Mouse (Mus musculus) spleen, postnatal 36 days (tissue): ENCODE measurements around the gene Lrrc4.
A peak's percentile ranks its signal among the peaks of the same experiment; 100 is the strongest.

Experiments used
- DNase-seq, 2 experiments: peaks; one replicate each; pipeline ENCODE4 v3.0.0; 2022; ENCODE audit warnings: low spot score in 2 of 2, mixed read lengths in 1 of 2

Lrrc4 gene

DNA sequence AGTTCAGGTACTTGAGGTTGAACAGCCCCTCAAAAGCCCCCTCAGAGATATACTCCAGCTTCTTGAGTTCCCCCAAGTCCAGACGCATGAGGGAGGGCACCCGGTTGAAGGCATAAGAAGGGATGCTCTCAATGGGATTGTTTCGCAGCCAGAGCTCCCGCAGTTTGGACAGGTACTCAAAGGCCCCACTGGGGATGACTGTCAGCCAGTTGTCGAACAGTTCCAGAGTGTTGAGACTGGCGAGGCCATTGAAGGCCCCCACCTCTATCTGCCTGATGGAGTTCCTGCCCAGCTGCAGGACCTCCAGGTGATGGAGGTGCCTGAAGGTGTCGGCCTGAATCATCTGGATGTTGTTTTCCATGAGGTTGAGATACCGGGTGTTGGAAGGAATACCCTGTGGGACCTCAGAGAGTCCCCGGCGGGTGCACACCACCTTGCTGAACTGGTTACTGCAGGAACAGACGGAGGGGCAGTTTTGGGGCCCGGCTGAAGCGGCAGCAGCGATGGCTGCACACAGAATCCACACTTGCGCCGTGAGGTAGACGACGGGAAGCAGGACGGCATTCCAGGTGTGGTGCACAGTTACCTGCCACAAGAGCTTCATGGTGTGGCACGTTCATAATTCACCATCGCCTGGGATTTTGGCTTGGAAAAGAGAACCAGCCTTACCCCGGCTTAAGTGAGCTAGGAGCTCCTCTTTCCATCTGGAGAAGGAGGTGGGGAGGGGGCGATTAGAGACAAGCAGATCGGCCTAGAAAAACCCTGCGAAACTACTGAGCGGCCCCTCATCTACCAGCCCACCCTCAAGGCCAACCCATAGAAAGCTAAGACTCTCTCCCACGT, at the start of gene Lrrc4:
Gene Lrrc4 (minus strand): TSS at position 737 of the 843 bp plus-strand sequence.
- DNase-seq = no peak

GRCm38 (mm10) chr6:28880909-28881308, 49.4 kb upstream of the Lrrc4 start:
- DNase-seq = no peak

GRCm38 (mm10) chr6:28879315-28879714, 47.8 kb upstream of the Lrrc4 start:
- DNase-seq = no peak

DNA sequence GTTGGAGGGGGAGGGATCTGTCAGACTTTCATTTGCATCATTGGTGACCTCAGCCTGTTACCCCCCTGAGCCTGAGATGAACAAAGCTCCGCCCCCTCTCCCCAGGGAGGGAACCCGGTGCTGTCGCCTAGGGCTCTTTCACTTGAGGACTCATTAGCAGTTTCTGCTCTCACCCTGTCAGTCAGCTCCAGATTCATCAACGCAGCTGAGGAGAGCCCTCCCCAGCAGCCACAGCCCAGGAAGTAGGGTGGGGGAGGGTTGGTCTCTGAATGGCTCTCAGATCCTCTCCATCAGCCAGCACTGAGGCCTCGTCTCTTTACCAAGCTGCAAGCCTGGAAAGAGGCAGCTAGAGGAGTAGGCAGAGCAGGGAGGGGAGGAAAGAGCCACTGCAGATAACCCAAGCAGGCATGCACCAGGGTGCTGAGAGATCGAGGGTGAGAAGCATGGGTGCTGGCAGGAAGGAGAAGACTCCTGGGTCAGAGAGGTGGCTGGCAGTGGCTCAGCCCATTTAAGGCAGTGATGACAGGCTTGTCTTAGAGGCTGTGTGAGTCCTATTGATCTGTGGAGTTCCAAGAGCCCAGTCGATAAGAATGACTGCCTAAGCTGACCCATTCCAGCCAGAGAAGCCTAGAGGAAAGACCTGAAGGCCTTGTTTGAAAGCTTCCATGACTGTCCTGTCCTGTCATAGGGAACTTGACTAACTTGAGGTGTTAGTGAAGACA, 46.6 kb upstream of the Lrrc4 start:
- DNase-seq = peak; percentile 6 to 8

DNA sequence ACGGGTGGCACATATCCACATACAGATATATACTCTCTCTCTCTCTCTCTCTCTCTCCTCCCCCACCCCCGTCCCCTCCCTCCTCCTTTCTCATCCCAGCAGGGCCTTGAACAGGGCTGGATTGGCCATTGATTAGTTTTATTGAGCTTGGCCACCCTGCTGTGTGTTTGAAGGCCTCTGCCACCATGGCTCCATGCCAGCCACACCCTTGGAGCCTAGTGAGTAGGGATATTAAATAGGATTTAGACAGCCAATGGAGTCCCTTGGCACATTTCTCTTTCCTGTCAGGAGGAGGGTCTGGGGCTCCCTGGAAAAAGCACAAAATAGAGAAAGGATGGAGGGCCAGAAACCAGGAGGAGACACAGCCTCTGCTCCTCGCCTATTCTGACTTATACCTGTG, 44.9 kb upstream of the Lrrc4 start:
- no peak for DNase-seq

GRCm38 (mm10) chr6:28875333-28875732, 43.8 kb upstream of the Lrrc4 start:
- no peak for DNase-seq

DNA sequence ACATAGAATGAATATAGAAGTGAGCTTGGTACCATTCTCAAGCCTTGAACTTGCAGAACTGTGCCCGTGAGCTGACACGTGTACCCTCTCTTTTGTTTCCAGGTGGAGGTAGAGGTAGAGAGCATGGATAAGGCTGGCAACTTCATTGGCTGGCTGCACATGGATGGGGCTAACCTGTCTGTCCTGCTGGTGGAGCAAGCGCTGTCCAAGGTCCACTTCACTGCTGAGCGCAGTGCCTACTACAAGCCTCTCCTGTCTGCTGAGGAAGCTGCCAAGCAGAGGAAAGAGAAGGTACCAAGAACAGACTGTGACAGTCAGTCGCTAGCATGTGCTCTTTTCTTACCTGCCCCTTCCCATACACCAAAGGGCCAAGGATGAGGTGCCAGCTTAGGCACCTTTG, 43.2 kb upstream of the Lrrc4 start:
- DNase-seq = no peak

- no peak for DNase-seq
Measured at GRCm38 (mm10) chr6:28874053-28874452, 42.5 kb upstream of the Lrrc4 start.

- DNase-seq = no peak
Measured at GRCm38 (mm10) chr6:28872421-28872795, 40.9 kb upstream of the Lrrc4 start.

DNA sequence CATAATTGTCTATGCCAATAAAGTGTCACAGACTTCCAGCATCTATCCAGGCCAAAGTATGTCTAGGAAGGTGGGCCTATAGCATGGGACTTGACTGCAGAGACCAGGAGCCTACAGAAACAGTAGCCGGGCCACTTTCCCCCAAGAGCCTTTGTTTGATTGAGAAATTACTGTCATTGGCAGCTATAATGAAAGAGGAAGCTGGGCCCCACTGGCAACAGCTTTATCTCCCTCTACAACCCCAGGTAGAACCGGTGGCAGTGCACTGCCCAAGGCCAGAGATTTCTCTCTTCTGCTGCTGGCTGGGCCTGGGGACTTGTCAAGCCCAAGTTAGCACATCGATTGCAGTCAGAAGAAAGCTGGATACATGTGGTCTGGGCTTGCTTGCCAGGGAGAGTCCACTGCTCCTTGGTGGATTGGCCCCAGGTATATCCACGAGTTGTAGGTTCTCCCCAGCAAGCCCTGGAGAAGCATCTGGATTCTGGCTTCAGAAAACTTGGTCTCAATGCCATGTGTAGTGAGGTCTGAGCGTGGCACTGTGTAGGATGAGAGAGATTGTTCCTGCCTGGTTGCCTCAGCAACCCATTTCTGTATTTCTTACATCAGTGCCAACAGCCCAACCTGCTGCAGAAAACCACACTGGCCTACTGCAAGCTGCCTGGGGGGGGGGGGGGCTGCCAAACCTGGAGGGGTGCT, 40.3 kb upstream of the Lrrc4 start:
- DNase-seq = no peak

GRCm38 (mm10) chr6:28867516-28868251, 36.1 kb upstream of the Lrrc4 start:
- DNase-seq = no peak

DNA sequence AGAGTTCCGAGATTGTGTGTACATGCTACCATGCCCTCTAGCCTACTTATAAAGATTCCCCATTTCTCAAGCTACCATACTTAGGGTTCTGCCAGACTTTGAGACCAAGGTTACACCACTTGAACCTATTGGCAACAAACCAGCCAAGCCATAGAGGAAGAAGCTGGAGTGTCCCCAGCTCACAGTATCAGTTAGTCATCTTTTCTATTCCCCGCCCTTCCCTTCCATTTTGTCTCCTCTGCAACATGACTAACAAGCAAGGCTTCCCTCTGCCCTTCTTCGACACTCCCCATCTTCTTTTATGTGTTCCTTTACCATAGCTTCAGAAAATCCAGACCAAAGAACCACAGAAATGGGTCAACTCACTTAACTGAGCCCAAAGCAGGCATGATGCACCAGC, 34.7 kb upstream of the Lrrc4 start:
- DNase-seq = no peak

DNA sequence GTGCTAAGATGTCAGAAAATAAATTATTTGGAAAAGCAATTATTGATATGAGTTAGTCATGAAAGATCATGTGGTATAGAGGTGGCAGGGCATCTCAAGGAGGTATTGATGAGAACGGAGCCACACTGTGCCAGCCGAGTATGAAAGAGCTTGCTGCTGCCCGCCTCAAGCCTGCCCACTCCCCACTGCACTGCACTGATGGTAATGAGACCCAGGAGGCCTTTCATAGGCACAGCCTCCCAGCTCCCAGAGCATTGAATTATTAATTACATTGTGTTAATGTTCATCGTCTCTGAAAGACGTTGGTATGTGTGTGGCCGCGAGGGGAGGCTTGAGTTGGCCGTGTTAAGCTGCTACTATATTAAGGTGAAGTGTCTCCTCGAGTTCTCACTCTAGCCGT, 33.6 kb upstream of the Lrrc4 start:
- DNase-seq = no peak

DNA sequence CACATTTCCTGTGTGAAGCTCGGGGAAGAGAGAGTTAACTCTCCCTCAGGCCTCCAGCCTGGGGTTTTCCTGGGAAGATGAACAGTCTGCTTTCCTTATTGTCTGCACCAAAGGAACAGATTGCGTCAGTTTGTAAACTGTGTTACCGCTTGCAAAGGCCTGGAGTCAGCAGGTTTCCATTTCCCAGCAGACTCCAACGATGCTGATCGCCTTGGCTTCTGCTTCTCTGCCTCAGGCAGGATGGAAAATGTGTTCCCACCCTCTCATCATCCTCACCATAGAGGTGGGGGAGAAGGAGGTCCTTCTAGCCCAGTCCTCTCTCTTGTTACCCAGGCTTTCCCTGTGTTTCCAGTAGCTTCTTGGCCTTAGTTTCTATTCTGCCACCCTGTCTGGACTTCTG, 33.1 kb upstream of the Lrrc4 start:
- DNase-seq = no peak

GRCm38 (mm10) chr6:28862304-28862703, 30.8 kb upstream of the Lrrc4 start:
- DNase-seq = no peak

- no peak for DNase-seq
Measured at GRCm38 (mm10) chr6:28860922-28861321, 29.4 kb upstream of the Lrrc4 start.

DNA sequence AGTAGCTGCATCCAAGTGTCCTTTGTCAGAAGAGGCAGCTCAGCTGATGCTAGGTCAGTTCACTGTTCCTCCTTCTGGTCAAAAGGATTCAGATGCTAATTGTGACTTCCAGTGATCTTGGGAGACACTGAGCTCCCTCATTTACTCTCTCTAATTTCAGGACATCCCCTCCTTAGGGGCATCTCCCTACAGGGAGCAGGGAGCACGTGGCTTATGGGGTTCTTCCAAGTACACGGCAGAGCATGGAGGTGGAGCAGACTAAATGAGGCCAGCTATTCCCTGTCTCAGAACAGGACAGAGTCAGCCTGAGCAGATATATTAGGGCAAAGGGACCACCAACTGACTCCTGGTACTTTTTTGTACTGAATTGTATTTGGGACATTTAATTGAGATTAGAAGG, 28.9 kb upstream of the Lrrc4 start:
- DNase-seq = no peak

GRCm38 (mm10) chr6:28859094-28859493, 27.5 kb upstream of the Lrrc4 start:
- no peak for DNase-seq

DNA sequence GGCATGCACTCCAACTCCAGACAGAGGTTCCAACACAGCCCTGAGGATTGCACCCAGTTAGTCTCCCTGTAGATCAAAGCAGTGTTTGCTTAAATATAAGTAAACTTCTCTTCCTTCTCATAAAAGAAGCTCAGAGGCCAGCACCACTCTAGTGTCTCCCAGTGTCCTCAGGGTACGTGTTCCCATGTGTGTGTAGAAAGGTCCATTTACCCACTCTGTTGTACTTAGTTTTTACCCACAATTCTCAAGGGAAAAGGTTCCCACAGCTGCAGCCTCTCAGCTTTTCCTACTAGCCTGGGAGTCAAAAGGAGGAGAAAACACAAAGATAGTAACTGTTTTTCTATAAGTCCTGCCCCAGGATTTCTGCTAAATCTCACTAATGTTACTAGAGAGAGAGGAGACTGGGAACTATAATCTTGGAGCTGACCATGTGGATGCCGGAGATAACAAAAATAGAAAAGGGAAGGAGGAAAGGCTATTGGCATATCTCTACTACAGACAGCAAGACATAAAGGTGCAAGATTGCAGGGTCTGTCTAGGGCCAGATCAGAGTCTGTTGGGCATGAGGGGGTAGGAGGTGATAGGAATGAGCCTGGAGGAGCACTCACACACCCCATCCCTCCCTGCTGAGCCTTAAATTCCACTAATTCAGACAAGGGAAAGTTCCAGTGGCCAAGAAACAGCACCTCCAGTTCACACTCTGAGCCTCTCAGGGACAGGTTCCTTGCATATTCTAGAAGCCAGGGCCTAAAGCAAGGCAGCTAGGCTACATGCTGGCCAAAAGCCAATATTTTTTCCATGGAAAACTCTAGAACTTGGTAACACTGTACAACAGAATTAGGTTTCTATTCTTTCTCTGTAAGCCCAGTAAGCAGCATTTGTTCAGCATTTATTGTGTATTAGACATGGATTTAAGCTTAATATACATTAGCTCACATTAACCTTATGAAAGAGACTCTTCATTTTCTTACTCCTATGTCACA, 25.9 kb upstream of the Lrrc4 start:
- DNase-seq = no peak

DNA sequence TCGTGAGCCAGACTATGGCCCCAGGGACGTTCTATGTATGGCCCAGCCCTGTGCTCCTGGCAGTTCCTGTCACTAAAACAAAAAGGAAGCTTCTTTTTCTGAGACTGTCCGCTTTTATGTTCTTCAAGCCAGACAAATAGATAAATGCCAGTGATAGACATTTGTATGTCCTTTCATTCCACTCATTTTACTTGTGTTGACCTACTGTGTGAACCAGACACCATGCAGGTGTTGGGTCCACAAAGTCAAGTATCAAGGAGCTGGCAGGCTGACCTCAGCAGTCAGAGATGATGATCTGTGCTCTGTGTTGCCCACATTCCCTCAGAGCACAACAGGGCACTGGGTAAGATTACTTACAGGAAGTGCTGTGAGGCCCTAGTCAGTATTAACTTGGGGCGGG, 25.2 kb upstream of the Lrrc4 start:
- no peak for DNase-seq

DNA sequence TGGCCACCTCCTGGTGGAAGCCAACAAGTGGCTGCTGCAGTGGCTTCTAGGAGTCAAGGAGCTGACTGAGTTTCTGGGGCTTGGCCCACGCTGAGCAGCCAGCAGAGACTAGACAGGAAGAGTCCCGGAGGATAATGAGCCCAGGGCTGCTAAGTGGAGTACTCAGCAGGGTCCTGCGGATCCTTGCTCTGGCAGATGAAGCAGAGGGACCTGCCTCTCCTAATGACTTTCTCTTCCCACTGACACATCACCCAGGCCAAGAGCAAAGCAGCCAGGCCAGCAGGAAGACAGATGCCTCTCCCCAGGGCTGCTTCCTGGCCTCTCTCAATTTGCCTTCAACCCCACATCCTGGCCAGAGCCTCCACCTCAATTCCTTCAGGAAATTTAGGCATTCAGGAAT, 23.9 kb upstream of the Lrrc4 start:
- DNase-seq = no peak
